ENCODE assay signal across 10 mouse cellular contexts in the genomic region with DNA sequence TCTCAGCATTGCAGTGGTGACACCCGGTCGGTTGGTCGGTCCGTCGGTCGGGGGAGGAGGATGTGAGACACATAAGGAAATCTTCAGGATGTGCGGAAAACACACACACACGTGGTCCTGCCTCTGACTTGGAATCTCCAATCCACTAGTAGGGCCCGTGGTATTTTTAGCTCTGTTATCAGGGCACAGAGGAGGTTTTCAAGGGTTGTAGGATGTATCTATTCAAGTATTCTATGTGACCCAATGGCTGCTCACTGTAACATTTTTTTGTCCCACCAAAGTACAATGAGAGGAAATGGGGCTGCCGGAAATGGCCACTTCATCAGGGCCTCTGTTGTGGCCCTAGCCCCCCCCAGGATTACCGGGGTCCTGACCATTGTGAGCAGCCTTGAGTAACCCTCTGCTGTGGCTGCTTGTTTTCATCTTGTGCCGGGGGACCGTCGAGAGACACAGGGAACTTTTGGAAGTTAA.
DNase-seq lines count a peak whose midpoint lies in the region; ATAC-seq and TF ChIP-seq lines count a peak whose summit lies in the region.
"Had no signal": no experiment of that assay in that cellular context is flagged by ENCODE, and none has a peak within 500 bp of the region (broad histone marks: within the 10 kb centered on the region; RNA-seq: fewer than 3 reads in every experiment).

No protein-coding gene starts in this region.

- WGBS in embryonic facial prominence, embryonic 14.5 days, result 85% methylated on average over 14 of the region's 14 CpGs
- WGBS in kidney, adult 2 months, result 73% methylated on average over 14 of the region's 14 CpGs
- 51% methylated on average over 14 of the region's 14 CpGs for WGBS in liver, embryonic 15.5 days (ENCODE audit: insufficient replicate concordance)

- TF ChIP-seq CTCF in kidney, adult 2 months (conservative IDR thresholded peaks at IDR 0.05; ENCODE audit: insufficient read depth, insufficient read length, low read depth, low read length), result no peak

- no peaks in the 10 kb centered on the region for H3K36me3 ChIP-seq in embryonic facial prominence, embryonic 14.5 days (ENCODE audit: control insufficient read depth, insufficient read depth, low read length)
- H3K36me3 ChIP-seq in kidney, adult 2 months (ENCODE audit: control insufficient read depth, insufficient read depth, low read length), result no peaks in the 10 kb centered on the region
- no peaks in the 10 kb centered on the region for H3K36me3 ChIP-seq in liver, embryonic 15.5 days (replicated peaks)
- H3K36me3 ChIP-seq: hindbrain, embryonic 12.5 days had no signal

- no peaks in the 10 kb centered on the region for H3K27me3 ChIP-seq in embryonic facial prominence, embryonic 14.5 days (replicated peaks; ENCODE audit: control insufficient read depth, insufficient read depth, low read length)
- H3K27me3 ChIP-seq in kidney, adult 2 months (replicated peaks; ENCODE audit: control insufficient read depth, insufficient read depth, low read length), result no peaks in the 10 kb centered on the region
- no peaks in the 10 kb centered on the region; the same call in 1 of the 2 replicates for H3K27me3 ChIP-seq in liver, embryonic 15.5 days
- H3K27me3 ChIP-seq: hindbrain, embryonic 12.5 days had no signal

- H3K9me3 ChIP-seq in embryonic facial prominence, embryonic 14.5 days (ENCODE audit: control insufficient read depth, low read length), result no peaks in the 10 kb centered on the region
- H3K9me3 ChIP-seq in liver, embryonic 15.5 days (replicated peaks), result no peaks in the 10 kb centered on the region
- H3K9me3 ChIP-seq: hindbrain, embryonic 12.5 days had no signal

- no peak overlapping the region for H3K9ac ChIP-seq in embryonic facial prominence, embryonic 14.5 days (ENCODE audit: low read depth, low read length)
- no peak overlapping the region for H3K9ac ChIP-seq in liver, embryonic 15.5 days
- H3K9ac ChIP-seq: hindbrain, embryonic 12.5 days had no signal

- H3K4me3 ChIP-seq in embryonic facial prominence, embryonic 14.5 days (ENCODE audit: low read depth, low read length), result no peak overlapping the region
- no peak overlapping the region for H3K4me3 ChIP-seq in kidney, adult 2 months (ENCODE audit: insufficient read depth, low read depth, low read length)
- H3K4me3 ChIP-seq in liver, embryonic 15.5 days (replicated peaks), result no peak overlapping the region
- H3K4me3 ChIP-seq: erythroblast, embryonic 14.5 days; hindbrain, embryonic 12.5 days had no signal

- peak overlapping the region; percentile 52; the same call in 1 of the 2 replicates for H3K27ac ChIP-seq in embryonic facial prominence, embryonic 14.5 days (replicated peaks; ENCODE audit: low read depth, low read length)
- H3K27ac ChIP-seq in kidney, adult 2 months (ENCODE audit: insufficient read depth, low read depth, low read length), result peak overlapping the region; percentile 58; the same call in 1 of the 2 replicates
- H3K27ac ChIP-seq in liver, embryonic 15.5 days (replicated peaks), result peak overlapping the region; percentile 89

- TF ChIP-seq POLR2A in kidney, adult 2 months (IDR thresholded peaks at IDR 0.05; ENCODE audit: low read depth, low read length), result no peak

- peak; percentile 51 to 62 for DNase-seq in adrenal gland, adult (ENCODE audit: inconsistent age in 2 of 2, low spot score in 1 of 2)
- no peak for DNase-seq in adrenal gland, postnatal 25 days
- DNase-seq in embryonic facial prominence, embryonic 14.5 days (ENCODE audit: low spot score), result no peak
- DNase-seq in kidney, adult 2 months, result peak; percentile 74
- no peak for DNase-seq in T-cell, adult 2 months (ENCODE audit: low spot score)
- no peak for DNase-seq in thymus, postnatal 0 days (ENCODE audit: low spot score)

- ATAC-seq in embryonic facial prominence, embryonic 14.5 days (ENCODE audit: low read depth), result no peak
- ATAC-seq in liver, embryonic 15.5 days (ENCODE audit: insufficient read depth), result no peak
- ATAC-seq in activated CD4-positive, CD25-positive, alpha-beta regulatory T cell, adult 4 months, result no peak

- no peak overlapping the region for H3K4me2 ChIP-seq in embryonic facial prominence, embryonic 14.5 days (ENCODE audit: low read depth, low read length)
- H3K4me2 ChIP-seq in liver, embryonic 15.5 days, result no peak overlapping the region; the same call in 1 of the 2 replicates
- H3K4me2 ChIP-seq: hindbrain, embryonic 12.5 days had no signal

- H3K4me1 ChIP-seq in embryonic facial prominence, embryonic 14.5 days (ENCODE audit: control insufficient read depth, insufficient read depth, low read length), result peaks cover 18% of the 10 kb centered on the region
- H3K4me1 ChIP-seq in kidney, adult 2 months (ENCODE audit: control insufficient read depth, insufficient read depth, low read length), result peaks cover 10% of the 10 kb centered on the region; the same call in 1 of the 2 replicates
- peaks cover 51% of the 10 kb centered on the region for H3K4me1 ChIP-seq in liver, embryonic 15.5 days (replicated peaks)

Comparison
In these comparisons a context has a peak if more than half of its experiments do, and no peak if none do; other contexts are left out.
1. DNase-seq: peak in adrenal gland, adult (2 of 2) and kidney, adult 2 months (single experiment); none in adrenal gland, postnatal 25 days (single experiment), embryonic facial prominence, embryonic 14.5 days (single experiment), T-cell, adult 2 months (single experiment) and thymus, postnatal 0 days (single experiment).
2. Peak in every context shown above with its lines, with median percentiles within 50 percentile points of each other: H3K27ac ChIP-seq.